Mouse (Mus musculus): Measurements from ENCODE around the gene 6030452D12Rik.

DNA sequence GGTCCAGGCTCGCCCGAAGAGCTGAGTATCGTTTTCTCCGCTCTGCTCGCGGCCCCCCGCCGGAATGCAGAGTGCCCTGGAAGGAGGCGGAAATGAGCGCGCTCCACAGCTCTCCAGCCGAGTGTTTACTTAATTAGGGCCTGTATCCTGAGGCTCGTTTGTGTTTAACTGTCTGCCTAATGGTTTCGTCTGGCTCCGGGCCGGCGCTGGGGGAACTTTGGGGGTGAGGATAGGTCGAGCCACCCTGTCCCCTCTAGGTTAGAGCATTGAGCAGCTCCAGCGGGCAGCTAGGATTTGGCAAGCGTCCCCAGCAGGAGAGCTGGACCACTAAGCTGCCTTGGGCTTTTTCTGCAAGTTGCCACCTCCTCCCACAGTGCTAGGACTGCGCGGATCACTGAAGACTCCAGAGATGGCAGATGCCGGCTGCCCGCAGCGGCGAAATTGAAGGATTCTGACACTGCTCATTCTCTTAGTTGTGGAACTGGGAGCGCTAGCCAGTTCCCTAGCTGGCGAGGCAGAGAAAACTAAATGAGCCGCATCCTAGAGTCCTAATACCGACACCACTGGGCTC, 7.5 kb downstream of the 6030452D12Rik start:
- TF ChIP-seq CTCF (IDR thresholded peaks at IDR 0.05; ENCODE audit: insufficient read depth, low read length) (no peak), POLR2A (IDR thresholded peaks at IDR 0.05; ENCODE audit: borderline replicate concordance, extremely low read depth, low read depth, low read length) (no peak)
